Mouse (Mus musculus) bone marrow macrophage, adult 2 months (primary cell): Measurements from ENCODE around the gene Ggt5. TPM values are rescaled to one million over a fixed set of nuclear protein-coding genes. Genes with fewer than 3 reads are reported as not detected.

Source experiments
- H3K27ac ChIP-seq: 2 replicates; pipeline ENCODE4 v1.5.1; 2012; ENCODE audit warnings: low read depth, low read length; ENCODE audit not compliant: insufficient read depth
- H3K4me1 ChIP-seq: 2 replicates; pipeline ENCODE4 v1.6.1; 2012; ENCODE audit warnings: low read length; ENCODE audit not compliant: control insufficient read depth, insufficient read depth
- H3K4me3 ChIP-seq: 2 replicates; pipeline ENCODE4 v1.5.1; 2012; ENCODE audit warnings: mild to moderate bottlenecking, low read length, moderate library complexity; ENCODE audit not compliant: insufficient read depth
- CTCF ChIP-seq: IDR thresholded peaks from 2 replicates; pipeline ENCODE4 v1.5.1; 2012; ENCODE audit warnings: low read depth, mild to moderate bottlenecking, low read length, moderate library complexity
- POLR2A ChIP-seq: IDR thresholded peaks from 2 replicates; pipeline ENCODE4 v1.6.1; 2012; ENCODE audit warnings: mild to moderate bottlenecking, low read depth, low read length, borderline replicate concordance
- polyA plus RNA-seq: library from polyadenylated mRNA; stranded (reverse); fragments of >200 nt; gene quantifications from 2 replicates; pipeline ENCODE4 v1.2.4, GENCODE M21; 2012; ENCODE audit not compliant: missing spikeins, insufficient read depth, insufficient read length

Ggt5 gene
- polyA plus RNA-seq, 1 experiment, result 11.6 TPM

GRCm38 (mm10) chr10:75636084-75636786, 47.1 kb downstream of the Ggt5 start:
- TF ChIP-seq CTCF (no peak), POLR2A (no peak)
- no peak overlapping the region for H3K4me3 ChIP-seq
- no peak overlapping the region for H3K27ac ChIP-seq
- no peaks in the 10 kb centered on the region for H3K4me1 ChIP-seq

GRCm38 (mm10) chr10:75637711-75638110, 48.6 kb downstream of the Ggt5 start:
- Histone ChIP-seq H3K4me3 (no peak overlapping the region), H3K27ac (no peak overlapping the region), H3K4me1 (no peaks in the 10 kb centered on the region)
- TF ChIP-seq POLR2A (no peak), CTCF (no peak)

GRCm38 (mm10) chr10:75641721-75642222, 52.6 kb downstream of the Ggt5 start:
- Histone ChIP-seq H3K27ac (no peak overlapping the region), H3K4me3 (no peak overlapping the region), H3K4me1 (no peaks in the 10 kb centered on the region)
- no peak for TF ChIP-seq CTCF
- TF ChIP-seq POLR2A, result no peak

GRCm38 (mm10) chr10:75642436-75642835, 53.3 kb downstream of the Ggt5 start:
- TF ChIP-seq CTCF (no peak), POLR2A (no peak)
- Histone ChIP-seq H3K27ac (no peak overlapping the region), H3K4me3 (no peak overlapping the region), H3K4me1 (no peaks in the 10 kb centered on the region)

- no peak for TF ChIP-seq CTCF
- TF ChIP-seq POLR2A, result no peak
- Histone ChIP-seq H3K4me3 (no peak overlapping the region), H3K4me1 (no peaks in the 10 kb centered on the region), H3K27ac (no peak overlapping the region)
Measured at GRCm38 (mm10) chr10:75642891-75643290, 53.8 kb downstream of the Ggt5 start.

GRCm38 (mm10) chr10:75643741-75644343, 54.7 kb downstream of the Ggt5 start, which contains the start of gene Susd2:
Gene Susd2 (minus strand): TSS chr10:75644008.
- no peaks in the 10 kb centered on the region for H3K4me1 ChIP-seq
- no peak within 1 kb of the TSS for H3K4me3 ChIP-seq
- H3K27ac ChIP-seq, result no peak within 1 kb of the TSS
- no peak for TF ChIP-seq CTCF
- no peak for TF ChIP-seq POLR2A

- Histone ChIP-seq H3K27ac (no peak overlapping the region), H3K4me1 (no peaks in the 10 kb centered on the region)
Measured at GRCm38 (mm10) chr10:75645616-75646015, 56.5 kb downstream of the Ggt5 start.

GRCm38 (mm10) chr10:75646406-75646805, 57.3 kb downstream of the Ggt5 start:
- Histone ChIP-seq H3K4me3 (no peak overlapping the region), H3K4me1 (no peaks in the 10 kb centered on the region), H3K27ac (no peak overlapping the region)
- no peak for TF ChIP-seq POLR2A
- no peak for TF ChIP-seq CTCF

More at GRCm38 (mm10) chr10:75645616-75646015, 56.5 kb downstream of the Ggt5 start:
- TF ChIP-seq POLR2A (no peak), CTCF (no peak)
- H3K4me3 ChIP-seq, result no peak overlapping the region

GRCm38 (mm10) chr10:75647362-75647761, 58.2 kb downstream of the Ggt5 start:
- Histone ChIP-seq H3K27ac (no peak overlapping the region), H3K4me1 (no peaks in the 10 kb centered on the region), H3K4me3 (no peak overlapping the region)
- TF ChIP-seq CTCF, result no peak
- no peak for TF ChIP-seq POLR2A

GRCm38 (mm10) chr10:75648091-75648490, 59.0 kb downstream of the Ggt5 start:
- no peak overlapping the region for H3K27ac ChIP-seq
- H3K4me1 ChIP-seq, result no peaks in the 10 kb centered on the region
- H3K4me3 ChIP-seq, result no peak overlapping the region
- TF ChIP-seq POLR2A (no peak), CTCF (no peak)
